Mouse (Mus musculus): ENCODE results near the gene Gm11037. TPM values are rescaled to one million over a fixed set of nuclear protein-coding genes. Genes with fewer than 3 reads are reported as not detected.
A peak's percentile ranks its signal among the peaks of the same experiment; 100 is the strongest.

Gm11037 gene
- polyA plus RNA-seq, 1 experiment: not detected

GRCm38 (mm10) chr2:131159938-131160581 lies 26.8 kb downstream of the Gm11037 start, which contains the start of gene 1700037H04Rik:
TSS of gene 1700037H04Rik (minus strand) at chr2:131160081.
- H3K4me1 ChIP-seq (ENCODE audit: control insufficient read depth, insufficient read depth, low read length): no peaks in the 10 kb centered on the region
- H3K4me3 ChIP-seq (ENCODE audit: low read depth, low read length): peak within 1 kb of the TSS; percentile 93
- H3K9me3 ChIP-seq (replicated peaks; ENCODE audit: control insufficient read depth, insufficient read depth, low read length, poor library complexity, severe bottlenecking): no peaks in the 10 kb centered on the region
- TF ChIP-seq EP300 (IDR thresholded peaks at IDR 0.05; ENCODE audit: insufficient read depth, low read depth, low read length) (peak; percentile 45; the same call in 1 of the 2 replicates), CTCF (IDR thresholded peaks at IDR 0.05; ENCODE audit: low read depth, low read length) (no peak), POLR2A (IDR thresholded peaks at IDR 0.05; ENCODE audit: insufficient read depth, low read length) (peak; percentile 53)
- H3K27ac ChIP-seq (ENCODE audit: insufficient read depth, low read length): peak within 1 kb of the TSS; percentile 47; the same call in 1 of the 2 replicates
- no peaks in the 10 kb centered on the region for H3K36me3 ChIP-seq (ENCODE audit: control insufficient read depth, insufficient read depth, low read length, poor library complexity, severe bottlenecking)
- H3K27me3 ChIP-seq (ENCODE audit: control insufficient read depth, insufficient read depth, low read length, poor library complexity, severe bottlenecking): no peaks in the 10 kb centered on the region
- peak within 1 kb of the TSS; percentile 60 for H3K9ac ChIP-seq (ENCODE audit: low read depth, poor library complexity, severe bottlenecking)

GRCm38 (mm10) chr2:131160671-131161111 lies 27.4 kb downstream of the Gm11037 start:
- Histone ChIP-seq H3K36me3 (ENCODE audit: control insufficient read depth, insufficient read depth, low read length, poor library complexity, severe bottlenecking) (no peaks in the 10 kb centered on the region), H3K27me3 (ENCODE audit: control insufficient read depth, insufficient read depth, low read length, poor library complexity, severe bottlenecking) (no peaks in the 10 kb centered on the region), H3K27ac (ENCODE audit: insufficient read depth, low read length) (no peak overlapping the region), H3K9ac (ENCODE audit: low read depth, poor library complexity, severe bottlenecking) (0 out of 2 replicates have a peak overlapping the region, but pooled peaks have one; percentile 1), H3K4me3 (ENCODE audit: low read depth, low read length) (peak overlapping the region; percentile 71), H3K4me1 (ENCODE audit: control insufficient read depth, insufficient read depth, low read length) (no peaks in the 10 kb centered on the region), H3K9me3 (replicated peaks; ENCODE audit: control insufficient read depth, insufficient read depth, low read length, poor library complexity, severe bottlenecking) (no peaks in the 10 kb centered on the region)
- TF ChIP-seq POLR2A (IDR thresholded peaks at IDR 0.05; ENCODE audit: insufficient read depth, low read length): no peak
- no peak for TF ChIP-seq CTCF (IDR thresholded peaks at IDR 0.05; ENCODE audit: low read depth, low read length)
- TF ChIP-seq EP300 (IDR thresholded peaks at IDR 0.05; ENCODE audit: insufficient read depth, low read depth, low read length): no peak

GRCm38 (mm10) chr2:131163924-131164323 lies 30.6 kb downstream of the Gm11037 start:
- Histone ChIP-seq H3K36me3 (ENCODE audit: control insufficient read depth, insufficient read depth, low read length, poor library complexity, severe bottlenecking) (no peaks in the 10 kb centered on the region), H3K27ac (ENCODE audit: insufficient read depth, low read length) (no peak overlapping the region), H3K9ac (ENCODE audit: low read depth, poor library complexity, severe bottlenecking) (no peak overlapping the region), H3K4me3 (ENCODE audit: low read depth, low read length) (no peak overlapping the region), H3K4me1 (ENCODE audit: control insufficient read depth, insufficient read depth, low read length) (no peaks in the 10 kb centered on the region), H3K9me3 (replicated peaks; ENCODE audit: control insufficient read depth, insufficient read depth, low read length, poor library complexity, severe bottlenecking) (no peaks in the 10 kb centered on the region), H3K27me3 (ENCODE audit: control insufficient read depth, insufficient read depth, low read length, poor library complexity, severe bottlenecking) (no peaks in the 10 kb centered on the region)
- TF ChIP-seq CTCF (IDR thresholded peaks at IDR 0.05; ENCODE audit: low read depth, low read length) (no peak), EP300 (IDR thresholded peaks at IDR 0.05; ENCODE audit: insufficient read depth, low read depth, low read length) (no peak), POLR2A (IDR thresholded peaks at IDR 0.05; ENCODE audit: insufficient read depth, low read length) (no peak)

- Histone ChIP-seq H3K4me1 (ENCODE audit: control insufficient read depth, insufficient read depth, low read length) (no peaks in the 10 kb centered on the region), H3K4me3 (ENCODE audit: low read depth, low read length) (no peak overlapping the region), H3K27ac (ENCODE audit: insufficient read depth, low read length) (0 out of 2 replicates have a peak overlapping the region, but pooled peaks have one; percentile 19), H3K9ac (ENCODE audit: low read depth, poor library complexity, severe bottlenecking) (no peak overlapping the region), H3K27me3 (ENCODE audit: control insufficient read depth, insufficient read depth, low read length, poor library complexity, severe bottlenecking) (no peaks in the 10 kb centered on the region), H3K36me3 (ENCODE audit: control insufficient read depth, insufficient read depth, low read length, poor library complexity, severe bottlenecking) (no peaks in the 10 kb centered on the region), H3K9me3 (replicated peaks; ENCODE audit: control insufficient read depth, insufficient read depth, low read length, poor library complexity, severe bottlenecking) (no peaks in the 10 kb centered on the region)
- no peak for TF ChIP-seq POLR2A (IDR thresholded peaks at IDR 0.05; ENCODE audit: insufficient read depth, low read length)
- TF ChIP-seq EP300 (IDR thresholded peaks at IDR 0.05; ENCODE audit: insufficient read depth, low read depth, low read length): no peak
- TF ChIP-seq CTCF (IDR thresholded peaks at IDR 0.05; ENCODE audit: low read depth, low read length): no peak
Measured at GRCm38 (mm10) chr2:131166172-131166571, 32.9 kb downstream of the Gm11037 start.

- no peak overlapping the region for H3K27ac ChIP-seq (ENCODE audit: insufficient read depth, low read length)
- H3K4me3 ChIP-seq (ENCODE audit: low read depth, low read length): no peak overlapping the region
- TF ChIP-seq EP300 (IDR thresholded peaks at IDR 0.05; ENCODE audit: insufficient read depth, low read depth, low read length) (no peak), POLR2A (IDR thresholded peaks at IDR 0.05; ENCODE audit: insufficient read depth, low read length) (no peak), CTCF (IDR thresholded peaks at IDR 0.05; ENCODE audit: low read depth, low read length) (no peak)
- H3K27me3 ChIP-seq (ENCODE audit: control insufficient read depth, insufficient read depth, low read length, poor library complexity, severe bottlenecking): no peaks in the 10 kb centered on the region
- H3K9me3 ChIP-seq (replicated peaks; ENCODE audit: control insufficient read depth, insufficient read depth, low read length, poor library complexity, severe bottlenecking): no peaks in the 10 kb centered on the region
- H3K4me1 ChIP-seq (ENCODE audit: control insufficient read depth, insufficient read depth, low read length): peaks cover 2% of the 10 kb centered on the region
- no peak overlapping the region for H3K9ac ChIP-seq (ENCODE audit: low read depth, poor library complexity, severe bottlenecking)
- H3K36me3 ChIP-seq (ENCODE audit: control insufficient read depth, insufficient read depth, low read length, poor library complexity, severe bottlenecking): no peaks in the 10 kb centered on the region
Measured at GRCm38 (mm10) chr2:131167984-131168383, 34.7 kb downstream of the Gm11037 start.

GRCm38 (mm10) chr2:131168914-131169313 lies 35.6 kb downstream of the Gm11037 start:
- H3K9me3 ChIP-seq (replicated peaks; ENCODE audit: control insufficient read depth, insufficient read depth, low read length, poor library complexity, severe bottlenecking): no peaks in the 10 kb centered on the region
- H3K27ac ChIP-seq (ENCODE audit: insufficient read depth, low read length): peak overlapping the region; percentile 59; the same call in 1 of the 2 replicates
- peaks cover 2% of the 10 kb centered on the region for H3K4me1 ChIP-seq (ENCODE audit: control insufficient read depth, insufficient read depth, low read length)
- no peaks in the 10 kb centered on the region for H3K27me3 ChIP-seq (ENCODE audit: control insufficient read depth, insufficient read depth, low read length, poor library complexity, severe bottlenecking)
- H3K9ac ChIP-seq (ENCODE audit: low read depth, poor library complexity, severe bottlenecking): no peak overlapping the region
- TF ChIP-seq EP300 (IDR thresholded peaks at IDR 0.05; ENCODE audit: insufficient read depth, low read depth, low read length) (no peak), POLR2A (IDR thresholded peaks at IDR 0.05; ENCODE audit: insufficient read depth, low read length) (no peak), CTCF (IDR thresholded peaks at IDR 0.05; ENCODE audit: low read depth, low read length) (no peak)
- H3K36me3 ChIP-seq (ENCODE audit: control insufficient read depth, insufficient read depth, low read length, poor library complexity, severe bottlenecking): no peaks in the 10 kb centered on the region
- no peak overlapping the region for H3K4me3 ChIP-seq (ENCODE audit: low read depth, low read length)
